Mouse (Mus musculus): Measurements from ENCODE around the gene Eif4b. TPM values are rescaled to one million over a fixed set of nuclear protein-coding genes. Genes with fewer than 3 reads are reported as not detected.
A peak's percentile ranks its signal among the peaks of the same experiment; 100 is the strongest.

Gene Eif4b
- polyA plus RNA-seq, 1 experiment from 2014 or later = 65.7 TPM

DNA sequence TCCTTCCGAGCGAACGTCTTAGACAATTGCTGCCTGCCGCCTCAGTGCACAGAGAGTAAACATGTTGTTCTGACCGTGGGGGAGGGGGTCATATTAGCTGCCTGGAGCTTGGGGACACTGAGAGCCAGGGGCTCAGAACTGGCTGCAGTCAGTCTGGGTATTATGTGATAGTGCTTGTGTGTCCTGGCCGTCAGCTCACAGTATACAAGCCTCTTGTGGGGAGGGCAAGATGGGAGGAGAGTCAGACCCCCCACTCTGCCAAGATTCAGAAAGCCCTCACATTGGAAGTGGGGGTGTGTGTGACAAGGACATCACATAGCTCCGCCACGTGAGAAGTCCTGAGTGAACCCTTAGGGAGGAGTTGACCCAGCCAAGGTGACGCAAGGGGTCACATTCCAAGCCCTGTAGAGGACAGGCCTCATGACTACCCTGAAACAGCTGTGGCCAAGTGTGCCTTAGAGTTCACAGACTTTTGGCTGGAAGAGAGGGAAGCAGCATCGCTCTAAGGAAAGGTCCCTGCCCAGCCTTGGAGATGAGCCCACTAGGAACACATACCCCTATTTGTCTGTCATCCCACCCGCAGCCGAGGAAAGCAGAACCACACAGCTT is 30.5 kb downstream of the Eif4b start:
- 20% methylated on average over 12 of the region's 12 CpGs for WGBS
- peak overlapping the region; percentile 89 for H3K4me2 ChIP-seq
- peak overlapping the region; percentile 86 for H3K9ac ChIP-seq
- 0 out of 2 replicates have a peak, but pooled peaks cover 15% of the 10 kb centered on the region for H3K27me3 ChIP-seq (replicated peaks)
- peaks cover 31% of the 10 kb centered on the region for H3K36me3 ChIP-seq
- no peaks in the 10 kb centered on the region for H3K9me3 ChIP-seq
- peaks cover 96% of the 10 kb centered on the region for H3K4me1 ChIP-seq
- H3K4me3 ChIP-seq = peak overlapping the region; percentile 64
- ATAC-seq (ENCODE audit: extremely low read depth, insufficient number of reproducible peaks, low FRiP score, low TSS enrichment) = no peak
- peak overlapping the region; percentile 98 for H3K27ac ChIP-seq (replicated peaks)

DNA sequence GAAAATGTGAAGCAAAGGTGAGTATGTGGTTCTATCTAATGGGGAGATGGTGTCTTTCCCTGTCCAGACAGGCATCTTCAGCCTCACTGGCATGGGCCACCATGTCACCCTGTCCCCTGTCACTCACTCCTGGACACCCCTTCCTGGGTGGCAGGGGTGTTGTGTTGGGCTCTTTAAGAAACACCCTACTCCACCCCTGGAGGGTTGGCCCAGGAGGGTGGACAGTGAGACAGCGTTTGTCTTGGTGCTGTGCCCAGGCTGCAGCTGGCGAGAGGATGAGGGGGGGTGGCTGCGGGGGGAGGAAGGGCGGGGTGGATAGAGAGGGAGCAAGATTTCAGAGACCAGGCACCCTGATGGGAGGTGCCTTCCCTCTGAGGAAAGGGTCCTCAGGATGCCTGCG is 31.8 kb downstream of the Eif4b start:
- H3K36me3 ChIP-seq = peaks cover 44% of the 10 kb centered on the region
- peak overlapping the region; percentile 68 for H3K9ac ChIP-seq
- H3K9me3 ChIP-seq = no peaks in the 10 kb centered on the region
- H3K4me3 ChIP-seq = peak overlapping the region; percentile 38
- WGBS = 34% methylated on average over 5 of the region's 5 CpGs
- ATAC-seq (ENCODE audit: extremely low read depth, insufficient number of reproducible peaks, low FRiP score, low TSS enrichment) = no peak
- H3K27ac ChIP-seq (replicated peaks) = peak overlapping the region; percentile 98
- 0 out of 2 replicates have a peak, but pooled peaks cover 15% of the 10 kb centered on the region for H3K27me3 ChIP-seq (replicated peaks)
- H3K4me1 ChIP-seq = peaks cover 91% of the 10 kb centered on the region
- H3K4me2 ChIP-seq = peak overlapping the region; percentile 89

DNA sequence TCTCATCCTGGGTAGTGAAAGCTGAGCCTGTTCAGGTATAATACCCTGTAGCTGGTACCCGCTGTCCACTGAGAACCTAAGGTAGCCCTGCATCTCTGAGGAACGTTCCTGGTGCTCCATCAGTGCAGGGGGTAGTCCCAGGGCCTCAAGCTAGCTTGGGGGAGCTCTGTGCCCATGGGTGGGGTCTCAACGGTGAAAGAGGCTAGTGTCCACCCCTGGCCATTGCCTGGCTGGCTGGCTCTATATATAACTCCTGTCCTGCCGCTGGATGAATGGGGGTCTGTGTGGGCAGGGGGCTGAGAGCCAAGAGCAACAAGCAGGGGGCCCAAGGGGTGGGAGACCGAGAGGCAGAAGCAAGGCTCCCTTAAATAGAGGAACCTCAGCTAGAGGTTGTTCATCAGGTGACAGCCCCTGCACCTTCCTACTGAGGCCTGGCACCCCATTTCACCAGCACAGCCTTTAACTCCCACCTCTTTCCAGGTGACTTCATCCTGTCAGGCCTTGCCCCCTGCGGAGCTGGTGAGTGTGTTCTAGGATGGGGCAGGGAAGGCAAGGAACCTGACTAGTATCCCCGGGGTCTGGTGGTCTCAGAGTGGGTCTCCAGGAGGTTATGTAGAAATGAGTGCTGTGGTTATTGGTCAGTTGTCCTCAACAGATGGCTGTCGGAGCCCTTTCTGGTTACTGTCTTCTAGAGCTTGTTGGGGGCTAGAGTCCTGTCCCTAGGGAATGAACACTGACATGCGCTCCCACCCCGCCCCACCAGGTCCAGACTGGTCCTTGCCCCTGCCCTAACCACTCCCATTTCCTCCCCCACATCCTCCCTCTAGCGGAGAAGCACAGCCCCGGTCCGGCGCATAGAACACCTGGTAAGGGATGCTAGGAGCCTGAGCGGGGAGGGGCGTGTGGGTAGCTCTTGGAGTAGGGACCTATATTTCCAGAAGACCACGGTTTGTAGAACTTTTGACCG is 32.5 kb downstream of the Eif4b start:
- Histone ChIP-seq H3K9ac (peak overlapping the region; percentile 68), H3K4me1 (peaks cover 88% of the 10 kb centered on the region), H3K27me3 (replicated peaks) (0 out of 2 replicates have a peak, but pooled peaks cover 15% of the 10 kb centered on the region), H3K4me3 (peak overlapping the region; percentile 38), H3K4me2 (peak overlapping the region; percentile 89), H3K36me3 (peaks cover 51% of the 10 kb centered on the region), H3K27ac (replicated peaks) (peak overlapping the region; percentile 98), H3K9me3 (no peaks in the 10 kb centered on the region)
- 29% methylated on average over 18 of the region's 18 CpGs for WGBS
- ATAC-seq (ENCODE audit: extremely low read depth, insufficient number of reproducible peaks, low FRiP score, low TSS enrichment) = no peak

DNA sequence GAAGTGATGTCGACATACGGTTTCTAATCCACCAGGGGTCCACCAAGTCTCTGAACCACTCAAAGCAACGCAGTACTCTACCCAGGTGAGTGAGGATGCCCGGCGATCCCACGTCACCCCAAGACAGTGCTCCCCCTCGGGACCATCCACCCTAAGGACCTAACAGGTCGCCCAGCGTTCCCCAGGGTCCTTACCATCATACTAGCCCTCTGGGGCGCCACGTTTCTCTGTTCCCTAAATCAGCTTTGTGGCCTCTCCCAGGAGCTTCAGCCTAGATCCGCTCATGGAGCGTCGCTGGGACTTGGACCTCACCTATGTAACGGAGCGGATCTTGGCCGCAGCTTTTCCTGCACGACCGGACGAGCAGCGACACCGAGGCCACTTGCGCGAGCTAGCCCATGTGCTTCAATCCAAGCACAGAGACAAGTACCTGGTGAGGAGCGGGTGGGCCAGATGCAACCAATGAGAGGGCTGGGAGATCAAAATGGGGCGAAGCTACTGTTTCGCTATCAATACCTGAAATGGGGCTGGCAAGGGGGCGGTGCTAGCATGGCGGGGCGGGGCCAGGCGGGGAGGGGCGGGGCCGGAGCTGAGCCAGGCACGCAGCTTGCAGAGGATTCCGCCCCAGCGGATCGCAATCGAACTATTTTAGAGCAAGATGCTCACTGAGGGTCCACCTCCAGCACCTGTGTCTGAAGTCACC is 33.3 kb downstream of the Eif4b start:
- Histone ChIP-seq H3K4me3 (peak overlapping the region; percentile 38), H3K27me3 (replicated peaks) (0 out of 2 replicates have a peak, but pooled peaks cover 15% of the 10 kb centered on the region), H3K4me1 (peaks cover 79% of the 10 kb centered on the region), H3K9ac (peak overlapping the region; percentile 30), H3K27ac (replicated peaks) (no peak overlapping the region), H3K36me3 (peaks cover 59% of the 10 kb centered on the region), H3K9me3 (no peaks in the 10 kb centered on the region), H3K4me2 (peak overlapping the region; percentile 89)
- WGBS = 16% methylated on average over 38 of the region's 38 CpGs
- ATAC-seq (ENCODE audit: extremely low read depth, insufficient number of reproducible peaks, low FRiP score, low TSS enrichment) = no peak

DNA sequence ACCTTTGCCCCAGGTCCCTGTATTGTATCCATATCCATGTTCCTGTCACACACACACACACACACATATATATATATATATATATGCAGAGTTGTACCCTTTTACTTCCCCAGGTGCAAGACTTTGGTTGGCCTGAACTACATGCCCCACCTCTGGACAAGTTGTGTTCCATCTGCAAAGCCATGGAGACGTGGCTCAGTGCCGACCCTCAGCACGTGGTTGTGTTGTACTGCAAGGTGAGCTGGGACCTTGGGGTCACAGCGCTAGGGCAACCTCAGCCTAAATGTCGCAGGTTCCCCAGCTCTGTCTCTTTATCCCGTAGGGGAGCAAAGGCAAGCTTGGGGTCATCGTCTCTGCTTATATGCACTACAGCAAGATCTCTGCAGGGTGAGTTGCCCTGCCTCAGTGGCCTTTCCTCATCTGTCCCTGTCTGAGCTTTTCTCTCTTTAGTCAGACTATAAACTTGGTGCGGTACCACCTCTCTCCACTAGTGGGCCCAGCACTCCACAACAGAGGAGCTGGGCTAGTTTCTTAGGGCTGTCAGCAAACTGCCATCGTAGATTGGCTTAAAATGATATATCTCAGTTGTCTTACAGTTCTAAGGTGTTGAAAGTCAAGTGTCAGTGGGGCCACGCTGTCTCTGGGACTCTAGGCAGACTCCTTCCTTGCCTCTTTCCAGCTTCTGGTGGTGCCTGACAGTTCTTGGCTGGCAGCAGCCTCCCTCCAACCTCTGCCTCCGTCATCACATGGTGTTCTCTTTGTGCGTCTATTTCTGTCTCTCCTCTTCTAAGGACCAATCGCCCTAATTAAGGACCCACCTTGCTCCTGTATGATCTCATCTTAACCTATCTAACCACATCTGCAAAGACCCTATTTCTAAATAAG is 34.4 kb downstream of the Eif4b start:
- Histone ChIP-seq H3K4me3 (no peak overlapping the region), H3K27ac (replicated peaks) (0 out of 2 replicates have a peak overlapping the region, but pooled peaks have one; percentile 22), H3K4me2 (0 out of 2 replicates have a peak overlapping the region, but pooled peaks have one; percentile 89), H3K4me1 (peaks cover 69% of the 10 kb centered on the region), H3K9me3 (no peaks in the 10 kb centered on the region), H3K9ac (no peak overlapping the region), H3K36me3 (peaks cover 70% of the 10 kb centered on the region), H3K27me3 (replicated peaks) (0 out of 2 replicates have a peak, but pooled peaks cover 15% of the 10 kb centered on the region)
- 38% methylated on average over 13 of the region's 13 CpGs for WGBS
- no peak for ATAC-seq (ENCODE audit: extremely low read depth, insufficient number of reproducible peaks, low FRiP score, low TSS enrichment)

DNA sequence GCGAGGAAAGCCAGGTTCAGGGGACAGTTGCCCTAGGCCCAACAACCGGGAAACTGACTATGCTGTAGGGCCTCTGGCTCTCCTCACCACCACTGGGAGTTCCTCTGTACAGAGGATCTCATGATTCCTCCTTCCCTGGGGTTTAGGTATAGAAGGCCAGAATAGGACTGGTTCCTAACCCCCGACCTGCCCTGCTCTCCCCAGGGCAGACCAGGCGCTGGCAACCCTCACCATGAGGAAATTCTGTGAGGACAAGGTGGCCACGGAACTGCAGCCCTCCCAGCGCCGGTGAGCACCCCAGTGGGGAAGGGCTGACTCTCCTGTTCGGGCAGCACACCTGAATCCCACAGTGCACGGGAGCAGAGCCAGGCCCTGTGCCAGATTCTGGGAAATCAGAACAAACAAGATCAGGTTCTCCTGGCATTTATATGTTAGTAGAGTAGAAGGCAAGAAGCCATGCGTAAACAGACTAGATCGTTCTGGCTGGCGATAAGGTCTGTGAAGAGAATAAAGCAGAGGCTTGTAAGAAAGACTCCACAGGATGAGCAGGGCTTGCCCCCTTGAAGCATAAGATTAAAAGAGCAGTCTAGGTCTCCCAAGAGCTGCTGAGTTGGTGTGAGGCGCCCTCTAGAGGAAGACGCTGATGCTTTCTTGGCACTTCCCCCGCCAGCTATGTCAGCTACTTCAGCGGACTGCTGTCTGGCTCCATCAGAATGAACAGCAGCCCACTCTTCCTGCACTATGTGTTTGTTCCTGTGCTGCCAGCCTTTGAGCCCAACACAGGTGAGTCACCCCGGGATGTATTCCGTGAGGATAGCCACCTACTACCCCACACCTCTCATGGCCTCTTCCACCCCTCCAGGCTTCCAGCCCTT is 35.3 kb downstream of the Eif4b start:
- H3K4me2 ChIP-seq = no peak overlapping the region
- H3K27ac ChIP-seq (replicated peaks) = peak overlapping the region; percentile 22; the same call in 1 of the 2 replicates
- H3K27me3 ChIP-seq (replicated peaks) = 0 out of 2 replicates have a peak, but pooled peaks cover 15% of the 10 kb centered on the region
- WGBS = 51% methylated on average over 18 of the region's 18 CpGs
- no peak overlapping the region for H3K4me3 ChIP-seq
- H3K9me3 ChIP-seq = no peaks in the 10 kb centered on the region
- no peak for ATAC-seq (ENCODE audit: extremely low read depth, insufficient number of reproducible peaks, low FRiP score, low TSS enrichment)
- H3K4me1 ChIP-seq = peaks cover 60% of the 10 kb centered on the region
- peak overlapping the region; percentile 30 for H3K9ac ChIP-seq
- peaks cover 79% of the 10 kb centered on the region for H3K36me3 ChIP-seq

DNA sequence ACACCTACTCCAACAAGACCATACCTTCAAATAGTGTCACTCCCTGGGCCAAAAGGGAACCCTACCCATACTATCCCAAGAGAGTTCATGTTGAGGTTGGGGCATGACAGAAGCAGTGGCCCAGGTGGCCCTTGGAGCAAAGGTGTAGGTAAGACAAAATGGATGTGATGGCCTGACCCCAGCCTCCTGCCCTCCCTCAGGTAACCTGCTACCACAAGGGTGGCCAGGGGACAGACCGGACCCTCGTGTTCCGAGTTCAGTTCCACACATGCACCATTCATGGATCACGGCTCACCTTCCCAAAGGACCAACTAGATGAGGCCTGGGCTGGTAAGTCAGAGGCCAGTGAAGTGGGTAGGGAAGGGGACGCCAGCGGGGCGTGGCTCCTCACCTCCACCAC is 36.7 kb downstream of the Eif4b start:
- Histone ChIP-seq H3K4me1 (peaks cover 46% of the 10 kb centered on the region), H3K9me3 (no peaks in the 10 kb centered on the region), H3K27ac (replicated peaks) (no peak overlapping the region), H3K9ac (no peak overlapping the region), H3K27me3 (replicated peaks) (0 out of 2 replicates have a peak, but pooled peaks cover 14% of the 10 kb centered on the region), H3K36me3 (peaks cover 90% of the 10 kb centered on the region), H3K4me2 (no peak overlapping the region), H3K4me3 (no peak overlapping the region)
- 93% methylated on average over 7 of the region's 7 CpGs for WGBS
- no peak for ATAC-seq (ENCODE audit: extremely low read depth, insufficient number of reproducible peaks, low FRiP score, low TSS enrichment)

DNA sequence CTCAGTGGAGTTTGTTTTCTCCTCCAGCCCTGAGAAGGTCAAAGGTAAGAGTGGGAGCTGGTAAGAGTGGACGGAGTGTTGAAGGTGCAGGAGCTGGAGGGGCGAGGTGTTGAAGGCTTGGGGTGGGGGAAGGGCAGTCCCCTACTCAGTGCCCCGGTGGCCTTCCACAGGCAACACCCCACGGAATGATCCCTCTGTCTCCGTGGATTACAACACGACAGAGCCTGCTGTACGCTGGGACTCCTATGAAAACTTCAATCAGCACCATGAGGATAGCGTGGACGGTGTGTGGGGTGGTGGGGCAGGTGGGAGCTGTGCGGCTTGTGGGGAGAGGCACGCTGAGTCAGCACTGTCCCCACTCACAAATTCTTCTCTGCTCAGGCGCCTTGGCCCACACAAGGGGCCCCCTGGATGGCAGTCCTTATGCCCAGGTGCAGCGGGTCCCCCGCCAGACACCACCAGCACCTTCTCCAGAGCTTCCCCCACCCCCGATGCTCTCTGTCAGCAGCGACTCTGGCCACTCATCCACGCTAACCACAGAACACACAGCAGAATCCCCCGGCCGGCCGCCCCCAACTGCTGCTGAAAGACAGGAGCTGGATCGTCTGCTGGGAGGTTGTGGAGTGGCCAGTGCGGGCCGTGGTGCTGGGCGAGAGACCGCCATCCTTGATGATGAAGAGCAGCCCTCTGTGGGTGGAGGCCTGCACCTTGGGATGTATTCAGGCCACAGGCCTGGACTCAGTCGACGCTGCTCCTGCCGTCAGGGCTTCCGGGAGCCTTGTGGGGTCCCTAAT is 37.3 kb downstream of the Eif4b start:
- Histone ChIP-seq H3K27ac (replicated peaks) (no peak overlapping the region), H3K4me2 (no peak overlapping the region), H3K27me3 (replicated peaks) (0 out of 2 replicates have a peak, but pooled peaks cover 13% of the 10 kb centered on the region), H3K4me3 (no peak overlapping the region), H3K4me1 (peaks cover 41% of the 10 kb centered on the region), H3K36me3 (peaks cover 95% of the 10 kb centered on the region), H3K9me3 (no peaks in the 10 kb centered on the region), H3K9ac (peak overlapping the region; percentile 47; the same call in 1 of the 2 replicates)
- no peak for ATAC-seq (ENCODE audit: extremely low read depth, insufficient number of reproducible peaks, low FRiP score, low TSS enrichment)
- 71% methylated on average over 29 of the region's 29 CpGs for WGBS

DNA sequence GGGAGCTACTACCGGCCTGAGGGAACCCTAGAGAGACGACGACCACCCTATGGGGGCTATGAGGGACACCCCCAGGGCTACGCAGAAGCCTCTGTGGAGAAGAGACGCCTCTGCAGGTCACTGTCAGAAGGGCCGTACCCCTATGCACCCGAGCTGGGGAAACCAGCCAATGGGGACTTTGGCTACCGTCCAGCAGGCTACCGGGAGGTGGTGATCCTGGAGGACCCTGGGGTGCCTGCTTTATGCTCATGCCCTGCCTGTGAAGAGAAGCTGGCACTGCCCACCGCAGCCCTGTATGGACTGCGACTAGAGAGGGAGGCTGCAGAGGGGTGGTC is 37.9 kb downstream of the Eif4b start:
- H3K4me1 ChIP-seq = peaks cover 39% of the 10 kb centered on the region
- H3K9me3 ChIP-seq = no peaks in the 10 kb centered on the region
- peaks cover 99% of the 10 kb centered on the region for H3K36me3 ChIP-seq
- H3K4me2 ChIP-seq = no peak overlapping the region
- 0 out of 2 replicates have a peak, but pooled peaks cover 8% of the 10 kb centered on the region for H3K27me3 ChIP-seq (replicated peaks)
- ATAC-seq (ENCODE audit: extremely low read depth, insufficient number of reproducible peaks, low FRiP score, low TSS enrichment) = no peak
- H3K4me3 ChIP-seq = no peak overlapping the region
- WGBS = 80% methylated on average over 11 of the region's 11 CpGs
- H3K9ac ChIP-seq = no peak overlapping the region
- H3K27ac ChIP-seq (replicated peaks) = no peak overlapping the region

All from heart, embryonic 13.5 days (tissue).